ENCODE assay signal across 22 mouse cellular contexts in genomic region chr9:105973736-105974135, GRCm38 (mm10). TPM values are rescaled to one million over a fixed set of nuclear protein-coding genes. Genes with fewer than 3 reads are reported as not detected.
"Had no signal": no experiment of that assay in that cellular context is flagged by ENCODE, and none has a peak within 500 bp of the region (broad histone marks: within the 10 kb centered on the region; RNA-seq: fewer than 3 reads in every experiment).

No protein-coding gene starts in this region.

- H3K4me3 ChIP-seq: limb, embryonic 10.5 days; limb, embryonic 13.5 days; stomach, embryonic 15.5 days had no signal

- DNase-seq: kidney, adult 11 months; kidney, adult 8-10 months; kidney, postnatal 14 days; kidney, postnatal 4 days; liver; liver, postnatal 0 days; lung, postnatal 36 days; midbrain, embryonic 14.5 days; right cerebral cortex, adult 18-20 months; right cerebral cortex, postnatal 14 days; right cerebral cortex, postnatal 4 days; thymus, adult 2 months; thymus, postnatal 14 days; thymus, postnatal 4 days had no signal

- H3K4me2 ChIP-seq: limb, embryonic 13.5 days; midbrain, embryonic 11.5 days; stomach, embryonic 15.5 days had no signal

- H3K9me3 ChIP-seq: limb, embryonic 10.5 days; limb, embryonic 13.5 days; stomach, embryonic 15.5 days had no signal

- H3K27ac ChIP-seq: limb, embryonic 10.5 days; limb, embryonic 13.5 days; liver, embryonic 14.5 days had no signal

- H3K27me3 ChIP-seq: stomach, embryonic 15.5 days had no signal

- H3K36me3 ChIP-seq: limb, embryonic 10.5 days; limb, embryonic 13.5 days; stomach, embryonic 15.5 days had no signal

- ATAC-seq: hindbrain, embryonic 16.5 days; liver, postnatal 0 days had no signal

- H3K4me1 ChIP-seq: limb, embryonic 10.5 days had no signal

- H3K9ac ChIP-seq: limb, embryonic 13.5 days; liver, embryonic 14.5 days; liver, postnatal 0 days; stomach, embryonic 15.5 days had no signal

RNA-seq across cellular contexts. Expression of gene Col6a5, which starts 13.3 kb away (rescaled TPM):
- total RNA-seq: megakaryocyte progenitor cell, adult 5-6 weeks; megakaryocyte-erythroid progenitor cell, adult 5-6 weeks had no signal
- polyA plus RNA-seq: liver, postnatal 0 days had no signal
